Mouse (Mus musculus) hindbrain, embryonic 10.5 days (tissue): ENCODE results near the gene Nfe2l1. TPM values are rescaled to one million over a fixed set of nuclear protein-coding genes. Genes with fewer than 3 reads are reported as not detected.
A peak's percentile ranks its signal among the peaks of the same experiment; 100 is the strongest.
"Not testable (repeated sequence)": the region's sequence is repeated elsewhere in the genome, so short reads cannot be mapped to it uniquely, and the experiment has no call there.

Experiments
- DNase-seq: peaks from one replicate; pipeline ENCODE4 v3.0.0-alpha.2; 2017; ENCODE audit warnings: low spot score
- H3K27ac ChIP-seq: fragments of 300-500 bp; sonication (generic); 2 replicates; pipeline ENCODE4 v1.5.1; 2016; ENCODE audit warnings: mild to moderate bottlenecking, moderate library complexity
- H3K27me3 ChIP-seq: fragments of 300-500 bp; sonication (generic); 2 replicates; pipeline ENCODE4 v1.6.1; 2016; ENCODE audit warnings: mild to moderate bottlenecking; ENCODE audit not compliant: poor library complexity, insufficient read depth, severe bottlenecking
- H3K36me3 ChIP-seq: fragments of 300-500 bp; sonication (generic); 2 replicates; pipeline ENCODE4 v1.6.1; 2016; ENCODE audit warnings: mild to moderate bottlenecking, moderate library complexity
- H3K4me1 ChIP-seq: fragments of 300-500 bp; sonication (generic); replicated peaks from 2 replicates; pipeline ENCODE4 v1.6.1; 2016; ENCODE audit warnings: mild to moderate bottlenecking
- H3K4me3 ChIP-seq: fragments of 300-500 bp; sonication (generic); 2 replicates; pipeline ENCODE4 v1.5.1; 2016; ENCODE audit warnings: mild to moderate bottlenecking, moderate library complexity
- H3K9me3 ChIP-seq: fragments of 300-500 bp; sonication (generic); 2 replicates; pipeline ENCODE4 v1.6.1; 2016; ENCODE audit warnings: mild to moderate bottlenecking, moderate library complexity
- WGBS: fragments of 180-500 bp; shearing (Covaris S2); methylation state at CpG from one replicate; pipeline ENCODE4 v1.1.7; 2016; 5-methylcytosine and 5-hydroxymethylcytosine counted together
- polyA plus RNA-seq: library from polyadenylated mRNA; unstranded; fragments of >200 nt; fragmentation: Nextera tagmentation; extraction: Ambion mirVana; gene quantifications from 2 replicates; pipeline ENCODE4 v1.2.1, GENCODE M21; 2016

Nfe2l1 gene
- polyA plus RNA-seq, 1 experiment from 2014 or later = 65.7 TPM

DNA sequence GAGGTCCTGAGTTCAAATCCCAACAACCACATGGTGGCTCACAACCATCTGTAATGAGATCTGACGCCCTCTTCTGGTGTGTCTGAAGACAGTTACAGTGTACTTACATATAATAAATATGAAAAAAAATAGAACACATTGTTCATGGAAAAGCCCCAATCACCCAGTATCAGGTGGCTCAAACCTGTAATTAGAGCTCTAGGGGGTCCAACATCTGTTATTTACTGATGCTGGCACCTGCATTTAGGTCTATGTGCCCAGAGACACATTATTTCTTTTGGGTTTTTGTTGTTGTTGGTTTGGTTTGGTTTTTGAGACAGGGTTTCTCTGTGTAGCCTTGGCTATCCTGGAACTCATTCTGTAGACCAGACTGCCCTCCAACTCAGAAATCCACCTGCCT, 18.6 kb downstream of the Nfe2l1 start:
- not testable (repeated sequence) for H3K4me3 ChIP-seq, H3K9me3 ChIP-seq, H3K4me1 ChIP-seq, H3K27ac ChIP-seq, H3K27me3 ChIP-seq, DNase-seq
- WGBS = 85% methylated on average over 1 of the region's 1 CpGs
- H3K36me3 ChIP-seq = peaks cover 96% of the 10 kb centered on the region

GRCm38 (mm10) chr11:96809562-96810235, 20.1 kb downstream of the Nfe2l1 start:
- Histone ChIP-seq H3K4me3 (no peak overlapping the region), H3K27ac (no peak overlapping the region), H3K9me3 (no peaks in the 10 kb centered on the region), H3K4me1 (no peaks in the 10 kb centered on the region), H3K27me3 (no peaks in the 10 kb centered on the region), H3K36me3 (peaks cover 96% of the 10 kb centered on the region)
- WGBS = 92% methylated on average over 6 of the region's 6 CpGs
- no peak for DNase-seq

DNA sequence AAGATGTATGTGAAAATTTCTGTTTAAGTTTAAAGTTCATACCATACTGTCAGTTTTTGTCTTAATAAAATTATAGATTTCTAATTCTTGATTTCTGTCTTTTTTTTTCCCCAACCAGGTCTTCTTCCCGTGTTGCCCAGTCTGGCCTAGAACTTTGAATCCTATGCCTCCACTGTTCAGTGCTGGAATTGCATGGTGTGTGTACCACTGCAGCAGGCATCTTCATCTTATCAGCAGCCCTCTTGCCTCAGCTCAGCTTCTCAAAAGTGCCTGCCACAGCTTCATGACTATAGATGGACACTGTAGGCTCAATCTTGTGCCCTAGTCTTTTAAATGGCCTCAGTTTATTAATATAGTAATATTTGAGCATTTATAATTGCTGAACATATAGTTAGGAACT, 21.7 kb downstream of the Nfe2l1 start:
- Histone ChIP-seq H3K27ac (no peak overlapping the region), H3K9me3 (no peaks in the 10 kb centered on the region), H3K4me1 (no peaks in the 10 kb centered on the region), H3K27me3 (no peaks in the 10 kb centered on the region), H3K4me3 (no peak overlapping the region), H3K36me3 (peaks cover 99% of the 10 kb centered on the region)
- DNase-seq = no peak
- WGBS = 79% methylated on average over 1 of the region's 1 CpGs

DNA sequence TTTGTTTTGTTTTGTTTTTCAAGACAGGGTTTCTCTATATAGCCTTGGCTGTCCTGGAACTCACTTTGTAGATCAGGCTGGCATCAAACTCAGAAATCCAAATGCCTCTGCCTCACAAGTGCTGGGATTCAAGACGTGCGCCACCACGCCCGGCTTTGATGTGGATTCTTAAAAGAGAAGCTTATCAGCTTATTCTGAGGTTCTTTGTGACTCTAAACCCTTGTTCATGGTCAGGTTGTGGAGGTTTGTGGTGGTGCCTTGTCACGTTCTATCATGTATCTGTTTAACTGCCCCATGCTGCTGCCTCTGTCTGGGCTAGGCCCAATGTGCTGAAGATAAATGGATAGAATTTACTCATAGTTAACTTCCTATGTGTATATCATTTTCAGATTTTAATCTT, 24.2 kb downstream of the Nfe2l1 start:
- Histone ChIP-seq H3K27me3 (no peaks in the 10 kb centered on the region), H3K27ac (no peak overlapping the region), H3K4me1 (no peaks in the 10 kb centered on the region), H3K36me3 (peaks cover 99% of the 10 kb centered on the region), H3K9me3 (no peaks in the 10 kb centered on the region), H3K4me3 (no peak overlapping the region)
- WGBS = 97% methylated on average over 5 of the region's 5 CpGs
- no peak for DNase-seq

- H3K9me3 ChIP-seq = no peaks in the 10 kb centered on the region
- no peaks in the 10 kb centered on the region for H3K4me1 ChIP-seq
- H3K27me3 ChIP-seq = no peaks in the 10 kb centered on the region
- no peak for DNase-seq
- WGBS = 93% methylated on average over 2 of the region's 2 CpGs
- H3K27ac ChIP-seq = no peak overlapping the region
- H3K36me3 ChIP-seq = peaks cover 99% of the 10 kb centered on the region
- H3K4me3 ChIP-seq = no peak overlapping the region
These were observed 30.3 kb downstream of the Nfe2l1 start for GRCm38 (mm10) chr11:96799511-96799910.

- Histone ChIP-seq H3K9me3 (no peaks in the 10 kb centered on the region), H3K4me3 (no peak overlapping the region)
- 91% methylated on average over 1 of the region's 1 CpGs for WGBS
These were observed 33.2 kb downstream of the Nfe2l1 start for GRCm38 (mm10) chr11:96796586-96796985.

GRCm38 (mm10) chr11:96796081-96796480, 33.7 kb downstream of the Nfe2l1 start:
- DNase-seq = no peak
- H3K4me3 ChIP-seq = no peak overlapping the region
- H3K27ac ChIP-seq = no peak overlapping the region
- peaks cover 19% of the 10 kb centered on the region for H3K4me1 ChIP-seq
- 94% methylated on average over 2 of the region's 2 CpGs for WGBS
- no peaks in the 10 kb centered on the region for H3K27me3 ChIP-seq
- peaks cover 88% of the 10 kb centered on the region for H3K36me3 ChIP-seq
- H3K9me3 ChIP-seq = no peaks in the 10 kb centered on the region

More at GRCm38 (mm10) chr11:96796586-96796985, 33.2 kb downstream of the Nfe2l1 start:
- Histone ChIP-seq H3K36me3 (peaks cover 88% of the 10 kb centered on the region), H3K27ac (no peak overlapping the region), H3K27me3 (no peaks in the 10 kb centered on the region), H3K4me1 (peaks cover 14% of the 10 kb centered on the region)
- DNase-seq = no peak

GRCm38 (mm10) chr11:96795491-96795890, 34.3 kb downstream of the Nfe2l1 start:
- WGBS = 97% methylated on average over 13 of the region's 13 CpGs
- Histone ChIP-seq H3K9me3 (no peaks in the 10 kb centered on the region), H3K4me3 (no peak overlapping the region), H3K27me3 (no peaks in the 10 kb centered on the region), H3K4me1 (peaks cover 24% of the 10 kb centered on the region), H3K36me3 (peaks cover 83% of the 10 kb centered on the region), H3K27ac (no peak overlapping the region)
- DNase-seq = no peak

- H3K27ac ChIP-seq = 0 out of 2 replicates have a peak overlapping the region, but pooled peaks have one; percentile 12
- H3K4me3 ChIP-seq = peak overlapping the region; percentile 96
- 10% methylated on average over 1 of the region's 1 CpGs for WGBS
- H3K27me3 ChIP-seq = no peaks in the 10 kb centered on the region
- peaks cover 36% of the 10 kb centered on the region for H3K36me3 ChIP-seq
- H3K9me3 ChIP-seq = no peaks in the 10 kb centered on the region
- H3K4me1 ChIP-seq = peaks cover 38% of the 10 kb centered on the region
- no peak for DNase-seq
These were observed 39.1 kb downstream of the Nfe2l1 start for GRCm38 (mm10) chr11:96790681-96791080.

- Histone ChIP-seq H3K4me1 (peaks cover 38% of the 10 kb centered on the region), H3K4me3 (peak overlapping the region; percentile 96), H3K36me3 (peaks cover 29% of the 10 kb centered on the region), H3K27me3 (no peaks in the 10 kb centered on the region), H3K27ac (peak overlapping the region; percentile 100), H3K9me3 (no peaks in the 10 kb centered on the region)
- no peak for DNase-seq
- WGBS = 9% methylated on average over 5 of the region's 5 CpGs
These were observed 39.8 kb downstream of the Nfe2l1 start for GRCm38 (mm10) chr11:96789990-96790389.

DNA sequence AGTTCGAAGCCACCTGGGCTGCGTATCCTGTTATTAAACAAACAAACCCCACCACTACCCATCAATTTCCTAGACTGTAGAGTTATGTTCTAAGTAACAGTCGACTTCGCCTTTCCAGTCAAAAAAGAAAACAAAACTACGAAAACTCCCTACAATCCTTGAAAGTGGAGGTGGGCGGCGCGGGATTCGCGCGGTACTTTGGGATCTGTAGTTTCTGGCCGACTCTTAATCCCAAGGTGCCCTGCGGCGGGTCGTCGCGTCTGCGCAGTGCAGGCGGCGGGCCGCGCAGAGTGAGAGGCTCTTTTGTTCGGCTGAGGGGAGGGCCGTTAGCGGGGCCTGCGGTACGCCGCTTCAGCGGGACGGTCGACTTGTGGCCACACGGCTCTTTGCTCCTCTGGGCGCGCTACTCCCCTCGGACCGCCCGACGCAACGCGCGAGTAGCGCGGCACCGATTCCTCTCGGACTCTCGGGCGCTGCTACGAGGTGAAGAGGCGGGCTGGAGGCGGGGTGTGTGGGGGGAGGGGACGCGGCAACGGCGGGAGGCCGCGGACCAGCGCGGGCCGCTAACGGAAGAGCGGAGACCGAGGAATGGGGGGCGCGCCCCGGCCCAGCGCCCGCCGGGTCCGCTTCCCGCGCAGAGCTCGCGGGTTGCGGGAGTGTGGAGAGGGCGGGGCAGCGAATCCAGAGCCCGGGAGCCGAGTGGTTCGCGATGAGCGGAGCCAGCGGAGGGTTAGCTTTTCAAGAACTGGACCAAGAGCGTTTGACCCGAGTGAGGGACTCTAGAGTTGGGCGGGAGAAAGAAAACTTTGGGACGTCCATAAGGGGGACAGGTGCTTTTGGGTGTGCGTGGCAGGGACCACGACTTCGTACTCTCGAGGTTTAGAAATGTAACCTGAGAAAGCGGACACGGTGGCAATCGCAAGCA, 40.6 kb downstream of the Nfe2l1 start, which contains the start of gene Cbx1:
Gene Cbx1 (plus strand): TSS at position 257 of the 925 bp plus-strand sequence.
- peaks cover 38% of the 10 kb centered on the region for H3K4me1 ChIP-seq

DNA sequence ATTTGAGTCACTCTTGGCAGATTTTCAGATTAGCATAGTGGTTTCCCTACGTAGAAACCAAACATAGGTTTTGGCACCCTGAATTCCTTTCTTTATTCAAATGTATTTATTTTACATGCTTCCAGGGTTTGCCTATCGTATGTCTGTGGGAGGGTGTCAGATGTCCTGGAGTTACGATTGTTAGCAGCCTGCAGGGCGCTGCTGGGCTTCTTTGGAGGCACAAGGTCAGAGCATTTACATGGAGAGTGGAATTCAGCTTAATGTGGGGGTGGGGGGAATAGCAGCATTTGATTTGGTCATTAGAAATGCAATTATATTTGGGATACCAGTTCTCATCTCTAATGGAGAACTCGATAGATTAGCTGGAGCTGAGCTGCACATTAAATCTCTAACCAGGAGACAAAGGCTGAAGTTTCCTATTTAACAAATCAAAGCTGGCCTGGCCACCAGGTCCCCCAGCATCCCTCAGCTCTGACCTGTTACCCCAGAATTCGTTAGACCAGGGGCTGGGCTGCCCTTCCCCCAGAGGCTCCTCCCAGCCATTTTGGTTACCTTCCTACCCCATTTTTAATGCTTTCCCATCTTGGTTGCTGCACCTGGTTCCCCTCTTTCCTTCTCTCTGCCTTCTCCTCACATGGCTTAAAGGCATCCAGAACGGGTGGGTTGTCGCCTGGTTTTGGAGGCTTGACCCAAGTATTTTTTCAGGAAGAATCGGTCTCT, 42.9 kb downstream of the Nfe2l1 start:
- Histone ChIP-seq H3K36me3 (peaks cover 9% of the 10 kb centered on the region), H3K4me3 (no peak overlapping the region), H3K9me3 (no peaks in the 10 kb centered on the region), H3K27ac (no peak overlapping the region), H3K27me3 (no peaks in the 10 kb centered on the region), H3K4me1 (peaks cover 27% of the 10 kb centered on the region)
- DNase-seq = no peak
- WGBS = 32% methylated on average over 9 of the region's 9 CpGs

More for the DNA sequence above, 40.6 kb downstream of the Nfe2l1 start, which contains the start of gene Cbx1:
- DNase-seq = peak; percentile 93
- Histone ChIP-seq H3K27ac (peak within 1 kb of the TSS; percentile 100), H3K9me3 (no peaks in the 10 kb centered on the region), H3K27me3 (no peaks in the 10 kb centered on the region), H3K4me3 (peak within 1 kb of the TSS; percentile 96), H3K36me3 (peaks cover 20% of the 10 kb centered on the region)
- 1% methylated on average over 93 of the region's 93 CpGs for WGBS
